Mouse (Mus musculus) fibroblast of lung, adult 2 months (primary cell): ENCODE data around the gene Mroh2a.

Source experiments
- DNase-seq: peaks from one replicate; pipeline ENCODE4 v3.0.0-alpha.2; 2011; ENCODE audit warnings: low read depth

Mroh2a gene

DNA sequence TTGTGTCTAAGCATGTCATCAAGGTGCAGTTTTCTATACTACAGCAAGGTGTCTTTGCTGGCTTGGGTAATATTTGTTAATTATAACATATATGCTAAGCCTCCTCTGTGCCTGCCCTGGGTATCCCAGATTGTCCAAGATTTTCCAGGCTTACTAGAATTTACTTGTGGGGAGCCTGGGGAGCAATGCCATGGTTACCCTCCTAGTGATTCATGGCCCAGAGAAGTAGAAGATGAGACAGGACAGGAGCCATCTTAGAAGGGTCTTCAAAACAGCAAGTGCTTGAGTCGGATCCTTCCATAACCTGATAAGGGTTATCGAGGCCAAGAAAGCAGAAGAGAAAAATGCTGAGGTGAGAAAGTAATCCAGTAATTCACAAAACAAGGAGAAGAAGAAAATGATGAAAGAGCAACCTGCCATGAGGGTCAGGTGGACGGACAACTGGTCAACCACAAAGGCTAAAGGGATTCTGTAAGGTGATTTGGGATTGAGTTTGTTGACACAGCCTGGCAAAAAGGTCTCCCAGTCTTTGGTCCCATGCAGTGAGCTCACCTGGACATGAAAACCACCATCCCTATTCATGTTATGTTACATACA is 64.7 kb downstream of the Mroh2a start:
- DNase-seq = no peak

DNA sequence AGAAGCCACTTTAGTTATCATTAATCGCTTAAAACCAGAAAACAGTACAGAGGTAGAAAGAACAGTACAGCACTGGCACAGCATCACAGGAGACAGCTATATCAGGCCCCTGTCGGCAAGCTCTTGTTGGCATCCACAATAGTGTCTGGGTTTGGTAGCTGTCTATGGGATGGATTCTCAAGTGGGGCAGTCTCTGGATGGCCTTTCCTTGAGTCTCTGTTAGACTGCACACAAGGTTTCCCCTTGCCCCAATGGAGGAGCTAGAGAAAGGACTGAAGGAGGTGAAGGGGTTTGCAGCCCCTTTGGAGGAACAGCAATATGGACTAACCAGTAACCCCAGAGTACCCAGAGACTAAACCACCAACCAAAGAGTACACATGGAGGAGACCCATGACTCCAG is 65.3 kb downstream of the Mroh2a start:
- no peak for DNase-seq

GRCm38 (mm10) chr1:88294650-88295049 is 67.9 kb downstream of the Mroh2a start:
- no peak for DNase-seq

DNA sequence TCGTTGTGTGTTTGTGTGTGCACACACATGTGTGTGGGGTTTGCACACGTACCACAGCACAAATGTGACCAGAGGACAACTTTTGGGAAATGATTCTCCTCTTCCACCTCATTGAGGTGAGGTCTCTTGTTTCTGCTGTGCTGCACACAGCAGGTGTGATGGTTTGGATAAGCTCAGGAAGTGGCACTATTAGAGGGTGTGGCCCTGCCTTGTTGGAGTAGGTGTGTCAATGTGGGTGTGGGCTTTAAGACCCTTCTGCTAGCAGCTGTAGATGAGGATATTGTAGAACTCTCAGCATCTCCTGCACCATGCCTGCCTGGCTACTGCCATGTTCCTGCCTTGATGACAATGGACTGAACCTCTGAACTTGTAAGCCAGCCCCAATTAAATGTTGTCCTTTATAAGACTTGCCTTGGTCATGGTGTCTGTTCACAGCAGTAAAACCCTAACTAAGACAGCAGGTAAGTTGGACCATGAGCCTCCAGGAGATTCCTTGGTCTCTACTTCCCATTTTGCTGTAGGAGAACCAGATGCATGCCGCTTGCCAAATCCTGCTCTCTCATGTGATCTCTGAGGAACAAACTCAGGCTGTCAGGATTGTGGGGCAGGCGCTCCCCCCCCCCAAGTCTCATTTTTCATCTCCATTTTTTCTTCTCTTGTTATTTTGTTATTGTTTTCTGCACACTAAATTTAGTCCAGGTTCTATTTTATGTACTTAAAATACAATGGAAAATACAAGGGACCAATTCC is 69.6 kb downstream of the Mroh2a start:
- DNase-seq = no peak

GRCm38 (mm10) chr1:88297480-88298258 is 70.9 kb downstream of the Mroh2a start:
- DNase-seq = no peak

DNA sequence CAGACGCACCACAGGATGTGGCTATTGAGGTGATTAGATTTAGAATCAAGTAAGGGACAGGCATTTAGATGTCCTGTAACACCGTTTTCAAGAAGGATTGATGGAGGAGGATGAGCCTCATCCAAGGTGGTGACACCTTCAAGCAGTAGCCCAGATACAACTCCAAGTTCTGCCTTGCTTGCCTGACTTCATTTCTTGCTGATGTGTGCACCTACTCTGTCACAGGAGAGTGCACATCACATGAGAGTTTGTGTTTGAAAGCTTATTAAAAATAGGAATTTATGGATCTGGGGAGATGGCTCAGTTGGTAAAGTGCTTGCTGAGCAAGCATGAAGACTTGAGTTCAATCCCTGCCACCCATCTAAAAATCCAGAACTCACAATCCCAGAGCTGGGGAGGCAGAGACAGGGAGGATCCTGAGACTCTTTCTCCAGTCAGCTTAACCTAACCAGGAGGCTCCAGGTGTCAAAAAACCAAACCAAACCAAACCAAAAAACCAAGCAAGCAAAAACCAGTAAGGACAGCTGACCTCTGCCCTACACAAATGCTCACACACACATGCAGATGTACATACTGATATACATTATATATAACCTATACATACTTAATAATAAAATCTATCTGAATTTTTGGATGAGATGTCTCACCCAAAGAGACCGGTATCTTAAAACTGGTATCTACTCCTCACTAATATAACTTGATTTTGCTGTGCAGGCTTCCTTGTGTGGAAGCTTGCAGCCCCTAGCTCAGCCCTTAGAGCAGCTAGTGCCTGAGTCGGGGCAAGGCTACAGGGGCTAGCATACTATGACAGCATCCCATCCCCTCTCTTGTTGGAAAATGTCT is 72.1 kb downstream of the Mroh2a start:
- DNase-seq = no peak

DNA sequence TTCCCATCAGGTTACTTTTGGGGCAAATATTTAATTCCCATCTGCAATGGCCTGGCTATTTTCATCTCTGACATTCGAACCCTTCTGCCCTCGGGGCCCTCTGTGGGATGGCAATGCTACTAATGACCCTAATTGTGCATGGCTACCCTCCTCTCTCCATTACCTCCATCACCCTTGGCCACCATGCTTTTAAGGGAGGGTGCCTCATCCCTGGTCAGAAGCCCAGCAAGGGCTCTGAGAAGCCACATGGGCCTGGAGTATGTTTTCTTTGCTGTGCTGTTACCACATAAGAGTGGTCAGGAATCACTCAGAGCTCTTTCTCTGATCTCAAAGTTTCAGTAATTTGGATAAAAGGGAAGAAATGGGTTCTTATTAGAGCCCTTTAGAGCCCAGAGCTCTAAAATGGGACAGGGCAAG is 72.8 kb downstream of the Mroh2a start:
- no peak for DNase-seq

DNA sequence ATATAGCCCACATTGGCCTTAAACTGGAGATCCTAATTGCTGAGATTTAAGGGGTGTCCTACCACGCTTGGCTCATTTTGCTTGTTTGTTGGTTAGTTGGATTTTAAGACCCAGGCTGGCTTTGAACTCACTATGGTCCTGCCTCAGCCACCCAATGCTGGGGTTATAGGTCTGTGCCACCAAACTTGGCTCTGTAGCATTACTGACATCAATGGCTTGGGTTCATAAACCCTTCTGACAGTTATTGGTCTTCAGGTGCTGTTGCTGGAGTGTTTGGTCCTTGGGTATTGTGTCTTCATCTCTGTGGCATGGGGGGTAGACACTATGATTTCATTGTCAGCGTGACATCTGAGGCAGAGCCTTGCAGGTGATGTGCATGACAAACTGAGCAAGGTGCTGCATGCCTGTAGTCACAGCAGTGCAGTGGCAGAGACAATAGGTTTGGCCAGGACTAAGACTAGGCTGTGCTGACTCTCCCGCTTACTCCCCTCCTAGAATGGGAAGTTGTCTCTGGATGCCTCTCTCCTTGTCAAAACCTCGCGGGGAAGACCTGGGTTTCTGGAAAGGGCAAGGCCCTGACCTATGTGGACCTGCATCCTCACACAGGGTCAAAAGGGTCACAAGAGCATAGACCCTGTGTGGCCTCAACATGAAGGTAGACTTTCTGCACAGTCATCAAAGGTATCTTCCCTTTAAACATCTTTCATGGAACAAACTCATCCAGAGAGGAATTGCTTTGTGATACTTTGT is 73.7 kb downstream of the Mroh2a start:
- no peak for DNase-seq

DNA sequence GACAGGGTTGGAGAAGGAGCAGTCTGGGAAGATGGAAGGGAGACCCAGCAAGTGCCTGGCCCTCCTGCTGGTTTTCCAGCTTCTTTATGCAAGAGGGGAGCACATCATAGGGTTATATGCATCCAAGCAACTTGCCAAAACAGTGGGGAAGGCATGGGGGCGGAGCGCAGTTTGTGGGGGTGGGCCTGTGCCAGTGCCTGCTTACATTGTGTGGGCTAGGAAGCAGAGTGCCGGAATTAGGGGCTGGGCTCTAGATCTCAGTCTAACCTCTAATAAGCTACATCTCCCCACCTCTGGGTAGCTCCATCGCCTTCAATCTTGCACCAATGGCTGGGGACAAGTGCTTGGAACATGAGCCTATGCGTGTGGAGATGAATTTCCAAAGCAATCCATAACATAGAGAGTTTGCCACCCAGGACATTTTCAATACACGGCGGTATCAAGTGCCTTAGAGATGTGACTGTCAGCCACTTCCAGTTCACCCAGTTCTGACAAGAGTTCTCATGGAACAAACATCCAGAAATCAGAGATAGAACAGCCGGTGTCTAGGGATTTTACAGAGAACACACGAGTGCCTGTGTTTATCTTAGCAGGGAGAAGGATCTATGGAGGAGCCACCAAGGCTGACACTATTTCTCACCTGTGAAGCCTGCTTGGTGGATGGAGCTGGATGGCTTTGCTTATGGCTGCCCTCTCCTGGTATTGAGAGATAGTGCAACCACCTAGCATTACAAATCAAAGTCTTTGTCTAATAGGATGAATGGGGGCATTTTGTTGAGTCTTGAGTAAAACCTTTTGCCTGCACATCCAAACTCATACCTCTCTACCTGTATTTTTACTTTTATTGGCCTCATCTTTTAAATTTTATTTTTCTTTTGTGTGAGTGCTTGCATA is 74.6 kb downstream of the Mroh2a start:
- no peak for DNase-seq

GRCm38 (mm10) chr1:88302057-88302740 is 75.4 kb downstream of the Mroh2a start:
- DNase-seq = no peak

DNA sequence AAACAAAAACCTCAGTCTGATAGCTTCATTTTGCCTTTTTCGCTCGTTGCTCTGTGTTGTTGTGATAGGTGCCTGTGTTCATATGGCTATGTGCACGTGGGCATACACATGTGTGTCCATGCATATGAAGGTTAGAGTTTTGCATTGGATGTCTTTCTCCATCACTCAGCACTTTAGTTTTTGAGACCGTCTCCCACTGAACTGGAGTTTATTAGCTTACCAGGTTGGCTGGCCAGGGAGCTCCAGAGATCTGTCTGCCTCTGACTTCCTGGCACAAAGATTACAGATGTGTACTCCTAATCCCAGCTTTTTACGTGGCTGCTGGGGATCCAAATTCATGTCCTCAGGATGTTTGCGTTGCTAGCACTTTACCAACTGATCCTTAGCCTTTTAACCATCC is 77.0 kb downstream of the Mroh2a start:
- no peak for DNase-seq

GRCm38 (mm10) chr1:88304261-88304985 is 77.6 kb downstream of the Mroh2a start:
- no peak for DNase-seq

DNA sequence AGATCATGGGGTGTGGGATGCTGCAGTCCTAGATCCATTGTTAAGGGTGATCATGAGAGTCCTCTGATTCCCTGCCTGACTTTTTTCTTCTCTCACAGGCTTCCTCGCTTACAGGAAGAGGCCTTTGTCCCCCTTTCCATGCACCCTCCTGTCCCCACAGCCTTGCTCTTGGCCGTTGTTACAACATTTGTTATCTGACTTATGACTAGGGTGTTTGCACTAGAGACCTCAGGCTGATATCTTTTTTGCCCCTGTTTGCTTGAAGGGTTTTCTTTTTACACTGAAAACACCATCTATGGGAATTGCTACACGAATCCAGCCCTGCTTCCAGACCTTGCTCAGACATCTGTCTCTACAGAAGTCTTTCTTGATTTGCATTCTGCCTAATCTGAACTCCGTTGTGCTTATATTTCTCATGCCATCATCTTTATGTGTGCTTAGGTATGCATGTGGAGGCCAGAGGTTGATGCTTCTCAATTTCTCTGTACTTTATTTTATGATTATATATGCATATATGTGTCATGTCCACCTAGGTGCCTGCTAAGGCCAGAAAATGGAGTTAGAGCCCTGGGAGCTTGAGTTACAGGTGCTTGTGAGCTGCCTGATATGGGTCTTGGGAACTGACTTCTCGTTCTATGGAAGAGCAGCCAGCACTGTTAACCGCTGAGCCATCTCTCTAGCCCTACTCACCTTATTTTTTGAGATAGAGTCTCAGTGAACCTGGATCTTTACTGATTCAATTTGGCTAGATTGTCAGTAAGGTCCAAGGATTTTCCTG is 78.4 kb downstream of the Mroh2a start:
- DNase-seq = no peak

DNA sequence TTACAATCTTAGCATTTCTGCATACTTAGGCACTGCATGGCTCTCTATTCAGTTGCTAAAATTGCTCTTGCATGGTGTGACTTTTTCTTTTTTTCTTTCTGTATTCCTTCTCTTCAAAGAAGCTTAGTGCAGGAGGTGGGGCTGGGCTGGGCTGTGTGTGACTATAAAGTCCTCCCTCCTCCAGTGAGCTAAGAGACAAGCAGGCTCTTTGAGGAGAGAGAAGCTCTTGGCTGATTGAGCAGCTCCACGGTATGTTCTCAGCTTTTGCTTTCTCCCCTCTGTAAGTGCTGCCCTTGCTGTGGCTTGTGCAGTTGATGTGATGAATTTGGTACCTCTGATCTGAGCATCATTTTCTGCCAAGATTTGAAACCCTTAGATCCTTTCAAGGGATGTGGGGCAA is 79.8 kb downstream of the Mroh2a start:
- no peak for DNase-seq

- DNase-seq = no peak
These were observed 80.4 kb downstream of the Mroh2a start for GRCm38 (mm10) chr1:88307180-88307579.

DNA sequence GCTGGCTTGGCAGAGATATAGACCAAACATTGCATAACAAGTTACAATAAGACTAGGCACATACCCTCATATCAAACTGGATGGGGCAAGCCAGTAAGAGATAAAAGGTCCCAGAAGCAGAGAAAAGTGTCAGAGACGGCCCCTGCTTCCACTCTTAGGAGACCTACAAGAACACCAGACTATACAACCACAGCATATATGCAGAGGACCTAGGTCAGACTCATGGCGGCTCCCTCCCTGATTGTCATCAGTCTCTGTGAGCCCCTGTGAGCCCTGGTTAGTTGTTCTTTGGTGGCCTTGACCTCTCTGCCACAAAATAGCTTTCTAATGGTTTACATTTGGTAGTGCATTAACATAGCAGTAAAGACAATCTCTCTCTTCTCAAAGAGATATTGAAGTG is 82.2 kb downstream of the Mroh2a start:
- DNase-seq = no peak

DNA sequence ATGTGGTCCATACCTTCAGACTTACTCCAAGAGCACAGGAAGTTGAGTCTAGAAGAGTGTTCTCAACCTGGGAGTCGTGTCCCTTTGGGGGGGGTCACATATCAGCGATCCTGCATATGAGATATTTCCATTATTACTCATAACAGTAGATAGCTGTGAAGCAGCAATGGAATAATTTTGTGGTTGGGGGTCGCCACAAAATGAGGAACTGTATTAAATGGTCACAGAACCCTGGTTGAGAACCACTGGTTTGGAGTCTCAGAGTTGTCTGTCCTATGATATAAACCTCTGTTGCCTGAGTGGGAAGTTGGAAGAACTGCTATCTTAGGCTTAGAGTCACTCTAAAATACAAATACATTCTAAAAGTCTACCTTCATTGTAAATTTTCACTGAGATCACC is 83.1 kb downstream of the Mroh2a start:
- DNase-seq = no peak

DNA sequence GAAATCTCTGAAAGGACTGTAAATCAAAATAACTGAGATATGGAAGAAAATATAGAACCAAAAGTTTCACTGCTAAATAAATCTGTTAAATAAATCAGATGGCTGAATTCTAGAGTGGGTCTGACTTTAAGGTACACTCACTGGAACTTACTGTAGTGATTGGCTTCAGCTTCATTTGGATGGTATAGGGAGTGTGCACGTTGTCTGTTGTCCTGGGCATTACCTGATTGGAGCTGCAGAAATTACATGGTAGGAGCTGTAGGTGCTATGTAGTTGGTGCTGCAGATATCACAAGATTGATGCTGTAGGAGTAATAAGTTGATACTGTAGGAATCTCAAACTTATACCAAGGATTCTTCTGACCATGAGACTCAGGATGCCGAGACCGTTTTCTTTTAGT is 83.6 kb downstream of the Mroh2a start:
- no peak for DNase-seq
